Mouse (Mus musculus) T-helper 2 cell (primary cell): ENCODE results near the gene Stk33.
"Not testable (repeated sequence)": the region's sequence is repeated elsewhere in the genome, so short reads cannot be mapped to it uniquely, and the experiment has no call there.

Experiments
- in situ Hi-C: fragments of 300-600 bp; cut with MboI, MseI; formaldehyde crosslinking; loops from one replicate; pipeline ENCODE4 v1.15.1; 2025; ENCODE audit warnings: high pct_unique_total_duplicates

The Stk33 gene

DNA sequence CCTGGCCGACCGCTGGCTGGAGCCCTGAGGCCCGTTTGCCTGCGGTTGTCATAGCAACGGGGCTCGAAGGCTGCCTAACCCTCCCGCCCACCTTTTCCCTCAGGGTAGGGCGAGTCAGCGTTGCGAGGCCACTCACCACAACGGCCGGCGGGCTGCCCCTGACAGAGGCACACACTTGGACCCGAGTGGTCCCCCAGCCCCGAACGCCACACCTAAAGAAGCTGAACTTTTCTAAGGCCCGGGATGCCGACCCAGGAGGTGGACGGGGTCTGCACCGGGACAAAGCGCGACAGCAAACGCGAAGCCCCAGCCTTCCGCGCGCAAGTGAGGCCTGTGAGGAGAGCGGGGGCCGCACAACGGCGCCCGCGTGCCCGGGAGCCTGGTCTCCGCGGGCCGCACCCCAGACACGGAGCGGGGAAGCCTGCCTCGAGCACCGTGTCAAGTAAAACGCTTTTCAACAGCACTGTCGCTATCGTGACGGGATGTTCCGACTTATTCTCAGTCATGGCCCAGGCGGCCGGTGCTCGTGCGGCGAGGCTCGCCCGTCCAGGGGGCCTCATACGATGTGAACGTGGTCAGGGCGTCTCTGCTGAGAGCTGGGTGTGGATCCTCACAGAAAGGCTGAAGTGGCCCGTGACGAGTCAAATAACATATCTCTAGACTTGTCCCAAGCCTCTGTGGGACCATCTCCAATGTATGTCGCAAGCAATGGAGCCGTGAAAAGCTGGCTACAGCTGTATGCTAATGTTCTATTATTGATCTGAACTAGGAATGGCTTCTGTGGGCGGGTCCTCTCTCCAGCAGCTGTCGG is at the start of gene Stk33:
Gene Stk33, minus strand, starts transcription at position 301 of the 811 bp plus-strand sequence.
- in situ Hi-C loops, result no loop called here

DNA sequence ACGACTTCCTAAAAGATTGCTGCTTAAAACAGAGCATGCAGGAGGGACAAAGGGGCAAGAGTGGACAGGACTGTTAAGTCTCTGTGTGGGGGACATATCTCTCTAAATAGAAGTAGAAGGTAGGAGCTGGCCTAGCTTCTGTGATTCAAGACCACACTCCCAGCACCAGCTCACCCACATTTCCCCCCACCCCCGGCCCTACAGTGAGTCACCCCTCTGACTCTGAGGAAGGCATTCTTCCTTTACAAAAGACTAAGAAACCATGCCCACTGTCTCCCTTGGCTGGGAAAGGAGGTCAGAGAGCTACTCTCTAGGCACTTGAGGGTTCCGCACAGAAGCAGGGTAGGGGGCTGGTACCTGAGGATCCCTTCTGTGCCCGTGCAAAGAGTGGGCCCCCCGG is 45.3 kb upstream of the Stk33 start:
- in situ Hi-C loops, result no loop called here

DNA sequence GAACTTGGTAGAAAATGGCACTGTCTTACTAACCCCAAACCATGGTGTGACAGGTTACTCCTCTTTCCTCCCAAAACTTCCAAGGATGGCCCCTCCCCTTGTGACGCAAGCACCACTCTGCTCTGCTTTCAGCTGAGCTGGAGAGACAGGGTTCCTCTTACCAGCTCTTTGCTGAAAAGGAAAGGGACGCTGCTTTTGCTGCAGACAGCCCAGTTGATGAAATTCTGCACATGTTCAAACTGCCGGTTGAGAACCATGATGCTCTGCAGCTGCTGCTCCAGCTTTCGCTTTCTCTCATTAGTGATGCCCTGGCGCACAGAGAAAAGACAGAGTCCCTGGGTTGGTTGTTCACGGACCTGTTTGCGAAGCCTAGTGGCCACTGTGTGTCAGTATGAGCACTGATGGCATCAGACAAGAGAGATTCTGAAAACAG is 41.9 kb upstream of the Stk33 start:
- in situ Hi-C loops, result no loop called here

DNA sequence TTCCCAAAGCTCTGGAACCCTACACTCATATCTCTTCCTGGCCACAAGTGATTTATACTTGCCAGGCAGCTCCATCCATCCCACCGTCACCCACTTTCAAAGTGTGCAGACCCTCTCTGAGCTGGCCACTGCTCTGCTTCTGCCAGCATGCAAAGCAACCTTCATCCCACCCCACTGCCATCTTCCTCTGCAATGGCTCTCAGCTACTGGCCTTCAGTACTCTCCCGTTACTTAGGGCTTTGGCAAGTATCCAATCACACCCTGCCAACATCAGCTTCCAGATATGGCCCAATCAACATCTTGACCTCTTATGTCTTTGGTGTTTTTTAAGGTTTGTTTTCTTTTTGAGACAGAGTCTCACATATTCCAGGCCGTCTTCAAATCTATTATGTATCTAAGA is 39.0 kb upstream of the Stk33 start:
- in situ Hi-C loops, result no loop called here

DNA sequence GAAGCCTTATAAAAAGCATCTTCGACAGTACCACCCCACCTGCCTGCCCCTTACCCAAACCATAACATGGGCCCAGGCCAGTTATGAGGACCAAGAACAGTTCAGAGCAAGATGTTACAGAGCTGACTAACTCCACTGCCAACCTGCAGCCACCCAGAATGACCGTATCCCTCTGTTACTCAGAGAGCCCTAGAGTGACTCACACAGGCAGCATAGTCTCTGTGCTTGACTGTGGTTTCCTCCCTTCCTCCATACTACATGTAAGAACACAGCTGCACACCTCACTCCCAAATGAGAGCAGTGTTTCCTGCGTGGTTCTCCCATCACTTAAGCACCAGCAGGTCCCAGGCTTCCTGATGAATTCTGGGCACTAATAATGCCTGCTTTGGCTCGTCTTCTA is 31.8 kb upstream of the Stk33 start:
- in situ Hi-C loops, result no loop called here

DNA sequence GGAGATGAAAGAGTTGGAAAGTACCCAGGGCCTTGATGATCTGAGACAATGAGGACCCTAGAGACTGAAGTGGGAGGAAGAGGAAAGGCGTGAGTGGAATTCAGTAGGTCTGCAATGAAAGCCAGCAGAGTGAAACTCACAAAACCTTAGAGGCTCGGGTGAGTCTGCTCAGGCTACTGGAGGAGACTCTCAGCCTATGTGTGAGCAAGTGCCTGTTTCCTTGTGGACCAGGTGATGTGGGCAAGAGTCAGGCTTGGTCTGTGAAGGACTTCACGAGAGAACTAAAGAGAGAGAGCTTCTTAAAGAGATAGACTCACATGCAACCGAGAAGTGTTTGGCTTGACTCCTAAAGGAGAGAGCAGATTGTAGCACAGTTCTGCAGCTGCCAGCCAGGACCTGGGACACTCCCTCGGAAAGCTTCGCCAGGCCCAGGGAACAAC is 29.4 kb upstream of the Stk33 start:
- in situ Hi-C loops, result no loop called here

DNA sequence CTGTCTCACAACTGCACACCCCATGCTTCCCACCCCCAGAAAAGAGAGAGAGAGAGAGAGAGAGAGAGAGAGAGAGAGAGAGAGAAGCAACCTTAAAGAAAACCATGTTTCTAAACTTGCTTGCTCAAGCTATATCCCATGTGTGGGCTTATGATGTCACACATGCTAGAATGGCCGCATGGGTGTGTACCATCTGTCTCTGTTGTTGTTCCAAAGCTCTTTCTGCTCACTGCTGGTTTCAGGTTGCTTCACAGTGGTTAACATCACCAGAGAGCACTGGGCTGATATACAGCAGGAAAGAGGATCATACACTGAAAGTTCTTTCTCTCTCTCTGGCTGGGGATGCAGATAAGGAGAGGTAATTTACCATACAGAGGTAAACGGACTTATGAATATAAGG is 28.7 kb upstream of the Stk33 start:
- in situ Hi-C loops, result no loop called here

DNA sequence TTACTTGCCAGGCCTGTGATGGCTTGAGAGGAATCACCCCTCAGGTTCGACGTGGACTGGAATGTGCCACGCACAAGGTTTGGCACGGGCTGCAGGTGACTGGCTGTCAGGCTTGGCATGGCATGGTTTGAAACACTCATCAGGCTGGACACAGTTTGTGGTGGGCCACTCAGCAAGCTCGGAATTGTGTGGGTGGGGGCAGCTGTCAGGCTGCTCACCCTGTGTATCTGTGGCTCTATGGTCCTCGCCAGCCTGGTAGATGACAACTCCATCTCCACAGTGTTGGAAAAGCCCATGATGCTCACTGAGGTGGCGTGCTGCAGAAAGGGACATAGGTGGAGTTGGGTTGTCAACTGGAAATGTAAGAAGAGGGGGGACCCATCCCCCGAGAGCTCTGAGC is 21.8 kb upstream of the Stk33 start:
- in situ Hi-C loops, result no loop called here

DNA sequence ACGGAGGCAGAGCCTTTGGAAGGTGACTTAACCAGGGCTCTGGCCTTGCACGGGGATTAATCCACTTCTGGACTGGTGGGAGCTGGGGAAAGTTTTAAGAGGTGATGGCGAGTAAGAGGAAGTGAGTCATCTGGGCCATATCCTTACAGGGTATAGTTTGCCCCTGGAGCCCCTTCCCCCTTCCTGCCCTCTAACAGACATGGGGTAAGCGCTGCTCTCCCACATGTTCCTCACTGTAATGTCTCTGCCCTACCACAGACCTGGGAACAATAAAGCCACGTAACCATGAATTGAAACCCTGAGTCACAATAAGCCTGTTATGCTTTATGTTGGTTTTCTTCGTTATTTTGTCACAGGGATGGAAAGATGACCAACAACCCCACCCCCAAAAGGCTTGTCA is 17.7 kb upstream of the Stk33 start:
- in situ Hi-C loops, result no loop called here

DNA sequence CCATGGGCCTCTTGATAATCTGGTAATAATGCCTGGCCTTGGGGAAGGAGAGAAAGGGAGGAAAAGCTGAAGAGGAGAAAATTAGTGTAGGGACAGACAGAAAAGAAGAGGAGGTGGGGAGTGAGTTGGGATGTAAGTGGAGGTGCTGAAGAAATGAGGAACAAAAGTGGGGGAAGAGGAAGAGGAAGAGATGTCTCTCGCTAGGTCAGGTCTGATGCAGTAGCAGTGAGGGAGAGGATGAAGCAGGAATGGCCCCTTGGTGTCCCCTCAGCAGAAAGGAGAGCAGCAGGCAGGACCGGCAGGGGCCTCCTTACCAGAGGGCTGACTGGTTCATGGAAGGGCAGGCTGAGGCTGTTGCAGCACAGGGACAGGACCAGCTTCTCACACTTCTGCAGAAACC is 16.9 kb upstream of the Stk33 start:
- in situ Hi-C loops, result no loop called here

DNA sequence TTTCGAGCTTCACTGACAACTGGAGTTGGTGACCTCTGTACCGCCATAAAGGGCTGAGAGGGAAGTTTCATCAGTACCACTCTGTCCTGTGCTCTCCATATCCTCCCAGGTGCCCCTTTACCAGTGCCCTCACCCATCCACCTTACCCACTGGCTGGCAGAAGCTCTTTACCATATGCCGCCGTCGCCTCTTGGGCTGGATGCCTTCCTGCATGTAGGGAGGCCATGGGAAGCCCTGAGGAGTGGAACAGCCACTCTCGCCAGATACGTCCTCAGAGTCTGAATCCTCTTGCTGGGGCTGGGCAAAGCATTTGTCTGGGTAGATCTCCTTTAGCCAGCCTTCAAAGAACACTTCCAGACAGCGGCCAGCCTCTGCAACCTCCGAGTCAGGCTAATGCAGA is 16.0 kb upstream of the Stk33 start:
- in situ Hi-C loops, result no loop called here

DNA sequence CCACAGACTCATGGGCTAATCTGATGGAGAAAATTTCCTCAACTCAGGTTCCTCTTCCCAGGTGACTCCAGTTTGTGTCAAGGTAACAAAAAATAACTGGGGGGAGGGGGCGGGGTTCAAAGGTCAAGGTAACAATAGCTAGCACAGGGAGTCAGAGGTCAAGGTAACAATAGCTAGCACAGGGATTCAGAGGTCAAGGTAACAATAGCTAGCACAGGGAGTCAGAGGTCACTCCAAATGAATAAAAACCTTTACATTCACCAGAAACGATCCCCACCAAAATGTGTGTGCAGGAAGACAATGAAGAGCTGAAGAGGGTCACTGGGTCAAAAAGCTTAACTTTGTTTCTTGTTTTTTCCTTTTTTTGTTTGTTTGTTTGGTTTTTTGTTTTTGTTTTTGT is 9.2 kb upstream of the Stk33 start:
- in situ Hi-C loops, result no loop called here

DNA sequence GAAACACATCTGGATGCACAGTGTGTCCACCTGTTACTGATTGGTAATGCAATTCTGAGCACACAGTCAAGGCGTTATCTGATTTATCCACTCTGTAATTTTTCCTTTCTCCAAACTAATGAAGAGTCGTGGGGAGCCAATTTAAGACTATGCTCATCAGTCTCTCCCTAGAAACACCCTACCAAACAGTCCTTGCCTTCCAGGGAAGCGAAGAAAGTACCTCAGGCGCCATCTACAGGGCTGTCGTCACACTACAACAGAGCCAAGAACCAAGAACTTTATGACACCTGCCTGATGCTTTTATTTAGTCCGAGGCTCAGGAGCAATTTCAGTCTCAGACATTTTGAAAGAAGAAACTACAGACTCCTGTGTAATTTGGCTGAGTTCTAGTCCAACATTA is 6.1 kb upstream of the Stk33 start:
- in situ Hi-C loops, result no loop called here

DNA sequence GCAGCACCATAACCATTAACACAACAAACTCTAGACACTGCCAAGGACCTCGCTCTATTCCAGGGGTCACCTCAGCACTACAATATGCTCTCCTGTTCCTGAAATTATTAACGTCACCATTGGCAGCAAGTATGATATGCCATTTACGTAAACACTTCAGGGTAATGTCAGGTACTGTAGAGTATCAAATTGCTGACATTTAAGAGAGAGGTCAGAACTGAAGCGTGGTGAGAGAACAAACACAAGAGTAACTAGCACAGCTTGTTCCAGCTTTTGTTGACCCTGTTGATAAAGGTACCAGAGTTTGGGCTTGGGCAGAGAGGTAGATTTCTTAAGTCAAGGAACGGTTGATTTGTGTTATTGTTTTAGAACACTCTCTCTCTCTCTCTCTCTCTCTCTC is 3.9 kb upstream of the Stk33 start:
- in situ Hi-C loops, result no loop called here

DNA sequence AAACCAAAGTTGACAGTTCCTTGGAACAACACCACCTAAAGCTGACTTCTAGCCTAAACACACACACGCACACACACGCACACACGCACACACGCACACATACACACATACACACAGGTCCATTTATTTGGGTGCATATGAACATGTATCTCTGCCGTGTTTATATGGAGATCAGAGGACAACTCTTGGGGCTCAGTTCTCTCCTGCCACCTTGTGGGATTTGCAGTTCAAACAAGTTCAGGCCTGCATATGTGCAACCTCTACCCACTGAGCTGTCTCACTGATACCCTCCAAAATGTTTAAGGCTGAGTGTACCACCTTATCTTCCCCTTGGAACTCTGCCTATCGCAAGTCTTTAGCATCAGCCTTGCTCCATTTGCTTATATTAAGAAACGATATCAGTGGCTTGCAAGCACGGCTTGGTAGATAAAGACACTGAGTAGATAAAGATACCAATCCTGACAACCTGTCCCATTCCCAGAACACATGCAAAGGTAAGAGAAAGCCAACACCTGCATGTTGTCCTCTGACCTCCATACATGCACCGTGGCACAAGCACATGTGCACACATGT is 1.9 kb upstream of the Stk33 start:
- in situ Hi-C loops, result no loop called here

DNA sequence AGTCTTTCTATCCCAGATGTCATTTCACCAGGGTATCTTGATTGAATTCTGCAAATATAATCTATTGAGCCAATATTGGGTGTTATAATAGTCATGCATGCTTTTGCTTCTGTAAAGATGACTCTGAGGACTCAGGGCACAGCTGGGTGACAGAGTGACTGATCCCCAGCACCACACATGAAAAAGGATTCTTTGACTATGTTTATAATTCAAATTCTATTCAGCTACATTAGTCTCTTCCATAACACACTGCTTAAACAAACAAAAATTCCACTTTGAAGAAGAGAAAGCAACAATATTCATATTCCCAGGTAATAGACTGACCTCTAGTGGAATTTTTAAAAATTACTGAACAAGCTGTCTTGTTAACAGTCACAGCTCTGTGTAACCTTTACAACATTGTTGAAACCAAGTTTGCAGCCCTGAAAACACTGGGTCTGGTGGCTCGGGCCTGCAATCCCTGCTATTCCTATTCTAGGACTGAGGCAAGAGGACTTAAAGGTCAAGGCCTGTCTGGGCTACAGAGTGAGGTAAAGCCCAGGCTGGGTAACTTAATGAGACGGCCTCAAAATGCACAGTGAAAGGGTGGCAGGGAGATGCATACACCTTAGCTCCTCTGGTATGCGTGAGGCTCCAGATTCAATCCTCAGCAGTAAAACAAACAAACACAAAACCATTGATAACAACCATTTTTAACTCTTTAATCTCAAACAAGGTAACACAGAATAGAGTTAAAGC is 14.3 kb downstream of the Stk33 start:
- in situ Hi-C loops, result loop anchor here (10.0 kb wide), 1 partner anchor 190 kb away; no protein-coding TSS in a partner anchor

DNA sequence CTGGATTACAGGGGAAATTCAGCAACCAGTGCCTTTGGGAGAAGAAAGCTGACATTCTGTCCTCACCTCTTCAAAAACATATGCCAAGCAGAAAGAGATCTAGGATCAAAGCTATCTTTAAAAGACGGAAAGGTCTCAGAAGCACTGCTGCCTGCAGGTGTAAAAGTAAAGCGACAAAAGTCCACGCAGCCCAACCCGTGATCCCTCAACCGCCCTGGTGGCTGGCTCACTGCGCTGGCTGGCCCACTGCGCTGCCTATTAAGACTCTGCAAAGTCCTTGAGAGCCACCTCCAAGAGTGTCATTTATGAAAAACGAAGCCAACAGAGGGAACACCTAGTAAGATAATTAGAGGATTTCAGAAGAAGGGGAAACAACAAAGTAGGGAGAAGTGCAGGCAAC is 16.1 kb downstream of the Stk33 start:
- in situ Hi-C loops, result loop anchor here (10.0 kb wide), 1 partner anchor 188 kb away; no protein-coding TSS in a partner anchor

DNA sequence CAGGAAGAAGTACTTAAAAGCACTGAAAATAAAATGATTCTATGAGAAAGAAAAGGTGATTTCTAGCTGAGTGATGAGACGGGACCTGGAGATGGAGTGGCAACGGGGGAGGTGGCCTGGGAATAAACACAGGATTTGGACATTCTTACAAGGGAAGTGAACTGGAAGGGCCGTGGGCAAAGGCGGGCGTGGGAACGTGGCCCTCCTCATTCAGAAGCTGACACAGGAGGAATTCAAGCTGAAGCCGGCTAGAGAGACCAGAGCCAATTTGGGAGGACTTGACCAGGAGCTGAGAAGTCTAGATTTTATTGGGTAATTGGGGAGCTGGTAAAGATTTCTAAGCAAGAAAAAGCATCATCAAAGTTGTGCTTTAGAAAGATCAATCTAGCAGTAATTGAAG is 33.4 kb downstream of the Stk33 start:
- in situ Hi-C loops, result no loop called here

DNA sequence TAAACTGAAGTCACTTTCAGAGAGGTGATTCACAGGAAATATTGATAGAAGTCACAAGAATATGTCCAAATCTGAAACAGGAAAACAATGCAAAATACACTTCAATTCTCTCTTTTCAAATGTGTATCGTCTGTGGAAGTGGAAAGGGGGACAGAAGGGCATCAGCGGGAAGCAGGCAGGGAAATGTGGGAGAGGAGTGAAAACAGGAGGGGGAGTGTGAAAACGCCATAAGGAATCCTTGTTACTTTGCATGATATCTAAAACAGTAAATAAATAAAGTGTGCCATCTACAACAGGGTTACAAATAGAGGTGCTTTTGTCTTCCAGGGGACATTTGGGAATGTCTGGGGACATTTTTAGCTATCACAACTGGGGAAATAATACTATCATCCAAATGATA is 39.6 kb downstream of the Stk33 start:
- in situ Hi-C loops, result no loop called here

DNA sequence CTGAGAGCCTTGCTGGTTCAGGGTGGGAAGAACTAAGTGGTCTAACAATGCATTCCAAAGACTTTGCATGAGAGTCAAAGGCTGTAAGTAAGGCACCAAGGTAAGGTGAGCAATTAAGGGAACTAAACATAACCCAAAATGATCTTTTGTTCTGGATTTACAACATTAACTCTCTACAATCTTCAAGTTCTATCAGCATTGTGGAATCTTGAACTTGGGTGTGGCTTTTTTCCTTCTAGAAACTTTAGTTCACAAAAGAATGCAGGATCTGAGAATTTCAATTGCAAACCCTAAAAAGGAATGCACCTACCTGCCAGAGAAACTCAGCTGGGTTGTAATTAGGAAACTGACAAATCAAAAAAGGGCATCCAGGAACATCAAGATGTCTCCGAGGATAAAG is 57.8 kb downstream of the Stk33 start:
- in situ Hi-C loops, result no loop called here

DNA sequence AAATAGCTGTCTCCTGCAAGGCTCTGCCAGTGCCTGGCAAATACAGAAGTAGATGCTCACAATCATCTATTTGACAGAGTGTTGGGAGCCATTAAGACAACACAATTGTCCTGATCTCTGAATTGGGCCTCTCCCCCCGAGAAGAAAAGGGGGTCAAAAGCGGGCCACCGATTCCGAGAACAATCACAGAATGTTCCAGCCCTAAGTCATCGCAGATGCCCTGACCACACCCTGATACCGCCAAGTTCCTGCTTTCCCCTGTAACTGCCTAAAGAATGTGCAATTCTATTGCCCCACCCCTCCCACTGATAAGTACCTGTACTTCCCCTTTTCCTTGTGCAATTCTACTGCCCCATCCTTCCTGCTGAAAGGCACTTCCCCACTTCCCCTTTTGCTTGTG is 65.3 kb downstream of the Stk33 start:
- in situ Hi-C loops, result not testable (repeated sequence)

DNA sequence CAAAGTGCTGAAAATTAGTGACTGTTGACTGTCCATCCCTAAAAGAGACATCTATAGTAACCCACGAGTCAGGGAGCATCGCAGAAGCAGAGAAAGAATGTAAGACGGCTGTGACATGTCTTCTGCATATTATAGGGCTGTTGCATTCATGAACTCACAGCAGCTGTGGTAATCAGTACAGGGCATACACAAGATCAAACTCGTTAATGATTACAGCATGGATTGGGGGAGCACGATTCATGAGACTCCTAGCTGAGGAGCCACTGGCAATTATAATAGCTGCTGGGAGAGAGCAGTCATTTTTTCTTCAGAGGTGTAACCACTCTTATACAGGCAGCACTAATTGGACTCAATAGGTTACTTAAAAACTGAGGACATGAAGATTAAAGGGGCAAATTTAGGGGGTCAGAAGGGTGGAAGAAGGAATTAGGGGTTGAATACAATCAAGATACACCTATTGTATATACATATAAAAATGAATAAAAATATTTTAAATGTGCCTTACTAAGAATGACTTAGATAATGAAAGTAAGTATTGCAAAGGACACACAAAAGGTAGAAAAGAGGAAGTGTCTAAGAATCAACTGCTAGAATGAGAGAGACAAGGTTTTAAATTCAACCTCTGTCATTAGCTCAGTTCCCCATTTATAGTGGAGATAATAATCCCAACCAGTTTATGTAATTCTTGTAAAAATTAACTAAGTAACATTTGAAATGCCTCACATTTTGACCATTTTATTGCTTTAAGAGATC is 80.3 kb downstream of the Stk33 start:
- in situ Hi-C loops, result no loop called here
